Mouse (Mus musculus) kidney, adult 18-20 months (tissue): Measurements from ENCODE around the gene Poc1b.

ENCODE experiments used
- DNase-seq: peaks from one replicate; pipeline ENCODE4 v3.0.0; 2021

Poc1b gene

DNA sequence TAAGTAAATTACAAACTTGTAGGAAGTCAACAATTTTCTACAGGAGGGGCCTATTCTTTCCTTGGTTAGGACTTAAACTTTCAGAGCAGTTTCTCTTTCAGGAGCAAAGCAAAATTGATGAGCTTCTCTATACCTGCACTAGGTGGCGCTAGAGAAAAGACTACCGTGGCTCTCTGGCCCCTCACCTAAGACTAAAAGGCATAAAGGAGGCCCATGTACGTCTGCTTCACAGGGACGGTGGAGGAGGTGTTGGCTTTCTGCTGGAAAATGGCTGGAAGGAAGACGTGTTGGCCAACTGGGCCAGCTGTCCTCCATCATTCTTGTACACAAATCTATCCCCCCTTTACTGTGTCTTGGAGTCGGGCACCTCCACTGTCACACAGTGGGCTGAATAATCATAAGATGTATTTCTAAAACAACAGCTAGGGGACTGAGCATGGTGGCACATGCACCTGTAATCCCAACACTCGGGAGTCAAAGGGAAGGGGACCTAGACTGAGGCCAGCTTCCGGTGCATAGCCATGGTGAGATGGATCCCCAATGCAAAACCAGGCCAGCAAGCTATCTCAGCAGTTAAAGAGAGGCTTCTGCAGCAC is 55.2 kb downstream of the Poc1b start:
- no peak for DNase-seq

GRCm38 (mm10) chr10:99163002-99163401 is 56.2 kb downstream of the Poc1b start:
- DNase-seq = no peak

GRCm38 (mm10) chr10:99164871-99165477 is 58.1 kb downstream of the Poc1b start:
- peak; percentile 26 for DNase-seq

DNA sequence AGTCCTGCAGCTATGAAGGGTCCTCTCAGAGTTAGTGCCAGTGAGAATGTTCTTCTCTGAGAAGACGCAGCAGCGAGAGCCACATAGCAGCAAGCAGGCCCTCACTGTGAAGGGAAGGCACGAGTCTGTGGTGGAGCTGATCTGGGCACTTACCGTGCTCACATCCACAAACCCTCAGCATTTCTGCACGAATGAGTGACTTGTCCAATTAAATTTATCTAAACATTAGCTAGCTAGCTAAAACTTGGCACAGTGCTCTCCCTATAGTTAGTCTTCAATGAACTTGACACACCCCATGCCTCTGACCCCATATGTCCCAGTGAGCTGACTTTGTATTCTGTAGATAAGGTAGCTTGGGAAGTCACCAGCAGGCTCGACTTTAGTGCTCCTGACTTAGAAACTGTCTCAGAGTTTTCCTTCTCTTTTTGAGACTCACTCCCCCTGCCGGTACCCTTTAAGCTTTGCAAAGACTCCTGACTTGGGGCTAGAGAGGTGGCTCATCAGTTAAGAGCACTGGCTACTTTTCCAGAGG is 59.0 kb downstream of the Poc1b start:
- DNase-seq = peak; percentile 51

- DNase-seq = peak; percentile 30
Observed at GRCm38 (mm10) chr10:99166392-99166791, 59.6 kb downstream of the Poc1b start.

- DNase-seq = no peak
Observed at GRCm38 (mm10) chr10:99168404-99168803, 61.6 kb downstream of the Poc1b start.

DNA sequence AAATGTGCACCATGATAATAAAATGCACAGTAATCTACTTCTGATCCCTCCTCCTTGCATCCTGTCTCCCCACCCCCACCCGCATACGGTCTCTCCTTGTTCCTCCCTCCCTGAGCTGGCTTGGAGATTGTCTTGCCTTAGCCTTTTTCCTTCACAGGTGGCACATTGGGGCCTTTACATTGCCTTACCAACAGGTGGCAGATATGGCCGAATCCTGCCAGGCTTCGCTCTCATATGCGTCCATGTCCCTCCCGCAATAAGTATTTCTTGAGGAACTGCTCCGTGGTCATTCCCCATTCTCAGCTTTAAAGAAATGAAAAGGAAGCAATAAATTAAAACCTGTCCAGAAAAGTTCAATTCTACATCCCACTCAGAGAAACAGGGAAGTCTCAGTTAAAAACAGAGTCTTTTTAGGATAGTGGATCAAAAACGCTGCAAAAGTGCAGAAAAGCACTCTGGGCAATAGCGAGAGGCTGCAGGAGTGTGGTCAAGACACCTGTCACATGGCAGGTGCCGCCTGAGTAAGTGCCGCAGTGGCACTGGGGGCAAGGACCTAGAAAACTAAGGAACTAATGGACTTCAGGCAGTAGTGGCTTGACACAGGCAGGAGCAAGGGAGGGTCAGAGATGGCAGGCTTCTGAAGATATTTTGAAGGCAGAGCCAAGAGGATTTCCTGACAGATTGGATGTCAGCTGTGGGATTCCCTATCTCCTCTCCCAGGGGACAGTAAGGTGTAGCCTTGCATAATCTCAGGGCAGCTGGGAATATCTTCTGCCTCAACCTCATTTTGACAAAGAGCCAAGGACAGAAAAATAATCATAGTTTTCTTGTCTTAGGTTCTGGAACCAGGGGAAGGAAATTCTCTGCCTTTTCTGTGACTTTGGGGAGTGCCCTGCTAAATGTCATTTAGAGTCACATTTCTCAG is 62.3 kb downstream of the Poc1b start:
- DNase-seq = no peak

GRCm38 (mm10) chr10:99169765-99170129 is 62.9 kb downstream of the Poc1b start:
- DNase-seq = no peak

GRCm38 (mm10) chr10:99171961-99172497 is 65.2 kb downstream of the Poc1b start:
- DNase-seq = peak; percentile 59

- no peak for DNase-seq
Observed at GRCm38 (mm10) chr10:99172906-99173507, 66.2 kb downstream of the Poc1b start.

- no peak for DNase-seq
Observed at GRCm38 (mm10) chr10:99176911-99177310, 70.1 kb downstream of the Poc1b start.

- no peak for DNase-seq
Observed at GRCm38 (mm10) chr10:99178118-99178517, 71.3 kb downstream of the Poc1b start.

DNA sequence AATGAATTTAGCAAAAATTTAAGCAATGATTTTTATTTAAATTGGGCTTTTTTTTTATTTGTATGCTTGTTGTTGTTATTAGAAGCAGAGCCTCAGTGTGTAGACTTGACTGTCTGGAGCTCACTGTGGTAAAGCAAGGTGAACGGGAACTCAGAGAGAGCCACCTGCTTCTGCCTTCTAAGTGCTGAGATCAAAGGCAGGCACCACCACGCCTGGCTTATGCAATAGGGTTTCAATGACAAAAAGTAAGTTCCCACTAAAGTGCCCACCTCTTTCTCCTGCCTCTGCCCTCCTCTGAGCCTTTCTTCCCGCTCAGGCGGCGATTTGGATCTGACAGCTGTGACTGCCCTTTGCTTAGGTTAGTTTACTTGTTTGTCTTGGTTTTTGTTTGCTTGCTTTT is 72.3 kb downstream of the Poc1b start:
- DNase-seq = no peak

- no peak for DNase-seq
Observed at GRCm38 (mm10) chr10:99179566-99179965, 72.7 kb downstream of the Poc1b start.

GRCm38 (mm10) chr10:99181497-99181896 is 74.7 kb downstream of the Poc1b start:
- no peak for DNase-seq

DNA sequence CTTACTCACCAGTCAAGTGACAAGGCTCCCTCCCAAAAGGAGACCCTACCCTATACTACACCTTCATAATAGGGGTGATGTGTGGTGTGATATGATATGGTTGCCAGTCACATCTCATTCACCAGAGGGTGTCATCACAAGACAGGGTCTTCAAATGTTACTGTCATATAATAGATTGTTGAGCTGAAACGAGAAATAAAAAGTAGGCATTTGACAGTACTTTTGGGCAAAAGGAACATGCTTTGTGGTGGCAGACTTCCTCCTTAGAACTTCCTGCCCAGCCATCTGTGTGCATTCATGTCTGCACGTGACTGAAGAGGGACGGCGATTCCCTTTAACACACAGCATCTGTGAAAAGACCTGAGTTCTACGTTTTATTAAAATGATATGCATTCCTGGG is 75.3 kb downstream of the Poc1b start:
- no peak for DNase-seq

- DNase-seq = no peak
Observed at GRCm38 (mm10) chr10:99188175-99188574, 81.3 kb downstream of the Poc1b start.

DNA sequence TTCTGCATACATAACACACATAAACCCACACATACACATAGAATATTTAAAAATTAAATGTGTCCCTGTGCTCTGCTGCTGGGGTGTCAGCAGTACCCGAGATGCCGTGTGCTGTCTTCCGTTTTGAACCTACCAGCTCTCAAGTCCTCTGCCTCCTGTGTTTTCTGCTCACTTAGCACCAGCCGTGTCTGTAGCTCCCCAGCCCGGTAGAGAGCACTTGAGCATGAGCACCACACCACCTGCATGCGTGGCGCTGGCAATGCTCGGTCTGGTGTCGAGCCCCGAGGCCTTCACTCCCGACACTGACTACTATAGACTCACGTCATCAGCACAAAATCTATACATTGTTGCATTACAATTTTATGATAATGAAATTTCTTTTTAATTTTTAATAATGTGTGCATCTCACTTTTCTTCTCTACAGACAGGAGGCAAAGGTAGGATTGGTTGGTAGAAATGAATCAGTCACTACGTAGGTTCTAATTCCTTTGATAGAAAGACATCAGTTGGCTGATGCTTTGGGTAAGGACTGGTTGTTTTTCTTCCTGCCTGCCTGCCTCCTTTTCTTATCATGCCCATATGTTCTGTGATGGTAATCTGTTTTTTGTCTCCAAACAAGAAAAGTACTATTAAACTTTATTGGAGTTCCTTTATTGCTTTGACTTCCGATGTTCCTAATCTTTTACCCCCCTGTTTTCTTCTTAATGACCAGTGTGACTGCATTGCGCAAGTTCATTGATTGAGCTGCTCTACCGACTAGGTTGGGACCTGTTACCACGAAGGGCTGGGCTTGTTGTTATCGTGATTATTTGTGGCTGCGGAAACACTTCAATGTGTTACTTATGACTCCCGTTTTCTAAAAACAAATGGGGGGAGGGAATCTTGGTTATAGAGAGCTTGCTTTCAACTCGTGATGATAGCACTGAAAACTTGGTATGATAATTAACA is 82.1 kb downstream of the Poc1b start:
- DNase-seq = no peak

DNA sequence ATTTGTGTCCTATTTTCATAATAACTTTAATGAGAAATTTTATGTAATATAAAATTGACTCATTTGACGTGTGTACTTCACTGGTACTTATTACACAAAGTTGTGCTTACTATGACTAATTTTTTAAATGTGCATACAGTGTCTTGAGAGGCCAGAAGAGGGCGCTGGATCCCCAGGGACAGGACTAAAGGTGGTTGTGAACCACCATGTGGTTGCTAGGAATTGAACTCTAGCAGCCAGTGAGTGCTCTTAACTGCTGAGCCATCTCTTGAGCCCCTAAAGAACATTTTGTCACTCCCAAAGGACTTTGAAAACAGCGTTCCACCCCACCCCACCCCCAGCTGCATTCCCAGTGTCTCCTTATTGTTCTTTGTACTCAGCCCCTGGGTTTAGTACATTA is 84.0 kb downstream of the Poc1b start:
- DNase-seq = peak; percentile 80

- no peak for DNase-seq
Observed at GRCm38 (mm10) chr10:99194451-99195055, 87.7 kb downstream of the Poc1b start.

- DNase-seq = no peak
Observed at GRCm38 (mm10) chr10:99196556-99196955, 89.7 kb downstream of the Poc1b start.
